Mouse (Mus musculus): ENCODE results near the gene Dgcr8.

DNA sequence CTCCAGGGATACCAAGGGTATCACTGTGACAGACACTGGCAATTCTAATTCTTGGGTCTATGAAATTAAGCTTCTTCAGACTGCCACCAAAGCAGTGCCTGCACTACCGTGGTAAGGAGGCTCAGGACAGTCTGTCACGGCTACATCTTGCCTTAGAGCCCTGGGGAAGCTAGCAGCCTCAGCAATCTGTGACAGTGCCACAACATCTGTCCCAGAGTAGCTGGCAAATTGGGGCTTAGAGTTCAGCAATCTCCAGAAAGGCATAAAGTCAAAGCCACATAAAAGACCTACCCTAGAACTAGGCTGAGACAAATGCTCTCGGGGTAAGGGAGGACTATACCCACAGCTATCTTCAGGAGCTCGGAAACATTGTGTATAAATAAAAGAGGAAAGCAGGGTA is 36.7 kb upstream of the Dgcr8 start:
- TF ChIP-seq MAX (IDR thresholded peaks at IDR 0.05; ENCODE audit: low read depth) (no peak), POLR2A (IDR thresholded peaks at IDR 0.05; ENCODE audit: insufficient read length, low read depth) (no peak), MYOG (IDR thresholded peaks at IDR 0.05; ENCODE audit: control insufficient read depth in 1 of 3, insufficient read depth in 1 of 3, insufficient read length in 2 of 3, low read depth in 2 of 3) (no peak), E2F4 (IDR thresholded peaks at IDR 0.05; ENCODE audit: insufficient read depth) (no peak), POLR2AphosphoS2 (IDR thresholded peaks at IDR 0.05; ENCODE audit: insufficient read length, low read depth) (no peak), CEBPB (IDR thresholded peaks at IDR 0.05; ENCODE audit: insufficient read depth, poor library complexity, severe bottlenecking) (no peak), USF1 (IDR thresholded peaks at IDR 0.05; ENCODE audit: low read depth) (no peak), TCF3 (IDR thresholded peaks at IDR 0.05; ENCODE audit: insufficient read length, low read depth) (no peak), TCF12 (IDR thresholded peaks at IDR 0.05; ENCODE audit: insufficient read depth, poor library complexity, severe bottlenecking) (no peak), SRF (IDR thresholded peaks at IDR 0.05; ENCODE audit: control insufficient read depth, insufficient read length, low read depth) (no peak)
